Mouse (Mus musculus) kidney, embryonic 16.5 days (tissue): ENCODE results near the gene Klf3. TPM values are rescaled to one million over a fixed set of nuclear protein-coding genes. Genes with fewer than 3 reads are reported as not detected.
A peak's percentile ranks its signal among the peaks of the same experiment; 100 is the strongest.

Experiments
- ATAC-seq: fragments of 200-750 bp; cut with Nextera tagmentation; 2 replicates; pipeline ENCODE4 v1.8.0; 2017; ENCODE audit warnings: moderate TSS enrichment; ENCODE audit not compliant: low FRiP score, low TSS enrichment
- H3K27ac ChIP-seq: fragments of 300-500 bp; sonication (generic); 2 replicates; pipeline ENCODE4 v1.5.1; 2014; ENCODE audit warnings: low read length
- H3K27me3 ChIP-seq: fragments of 300-500 bp; sonication (generic); 2 replicates; pipeline ENCODE4 v1.6.1; 2014; ENCODE audit warnings: low read length, control low read depth, mixed read lengths; ENCODE audit not compliant: insufficient read depth
- H3K36me3 ChIP-seq: fragments of 300-500 bp; sonication (generic); 2 replicates; pipeline ENCODE4 v1.6.1; 2014; ENCODE audit warnings: low read length, control low read depth, mixed read lengths; ENCODE audit not compliant: insufficient read depth
- H3K4me1 ChIP-seq: fragments of 300-500 bp; sonication (generic); 2 replicates; pipeline ENCODE4 v1.6.1; 2014; ENCODE audit warnings: low read length, control low read depth, mixed read lengths; ENCODE audit not compliant: insufficient read depth
- H3K4me2 ChIP-seq: fragments of 300-500 bp; sonication (generic); replicated peaks from 2 replicates; pipeline ENCODE4 v1.6.1; 2014; ENCODE audit warnings: low read depth, low read length
- H3K4me3 ChIP-seq: fragments of 300-500 bp; sonication (generic); 2 replicates; pipeline ENCODE4 v1.5.1; 2014; ENCODE audit warnings: mild to moderate bottlenecking, low read length
- H3K9ac ChIP-seq: fragments of 300-500 bp; sonication (generic); replicated peaks from 2 replicates; pipeline ENCODE4 v1.6.1; 2014; ENCODE audit warnings: low read length
- H3K9me3 ChIP-seq: fragments of 300-500 bp; sonication (generic); 2 replicates; pipeline ENCODE4 v1.6.1; 2016; ENCODE audit warnings: low read length, control low read depth
- WGBS: fragments of 180-500 bp; shearing (Covaris S2); extraction: QIAGEN DNeasy Blood & Tissue Kit; methylation state at CpG from one replicate; pipeline ENCODE4 v1.1.7; 2014; 5-methylcytosine and 5-hydroxymethylcytosine counted together
- polyA plus RNA-seq: library from polyadenylated mRNA; unstranded; fragments of >200 nt; fragmentation: Nextera tagmentation; extraction: Ambion mirVana; gene quantifications from 2 replicates; pipeline ENCODE4 v1.2.1, GENCODE M21; 2015

The Klf3 gene
- polyA plus RNA-seq, 1 experiment from 2014 or later: 49.7 TPM

- Histone ChIP-seq H3K9me3 (no peaks in the 10 kb centered on the region), H3K27ac (no peak overlapping the region), H3K4me1 (peaks cover 4% of the 10 kb centered on the region; the same call in 1 of the 2 replicates), H3K36me3 (peaks cover 84% of the 10 kb centered on the region), H3K4me3 (no peak overlapping the region), H3K4me2 (no peak overlapping the region), H3K9ac (no peak overlapping the region), H3K27me3 (no peaks in the 10 kb centered on the region)
- WGBS: 95% methylated on average over 12 of the region's 12 CpGs
- ATAC-seq: no peak
Measured at GRCm38 (mm10) chr5:64827151-64827550, 24.0 kb downstream of the Klf3 start.

GRCm38 (mm10) chr5:64828314-64828713 lies 25.1 kb downstream of the Klf3 start:
- no peaks in the 10 kb centered on the region for H3K27me3 ChIP-seq
- H3K4me2 ChIP-seq: no peak overlapping the region
- H3K27ac ChIP-seq: no peak overlapping the region
- H3K4me3 ChIP-seq: no peak overlapping the region
- WGBS: 83% methylated on average over 9 of the region's 9 CpGs
- no peak for ATAC-seq
- H3K4me1 ChIP-seq: peaks cover 4% of the 10 kb centered on the region; the same call in 1 of the 2 replicates
- H3K36me3 ChIP-seq: peaks cover 78% of the 10 kb centered on the region
- peaks cover under 1% of the 10 kb centered on the region; the same call in 1 of the 2 replicates for H3K9me3 ChIP-seq
- H3K9ac ChIP-seq: no peak overlapping the region

- Histone ChIP-seq H3K36me3 (peaks cover 69% of the 10 kb centered on the region), H3K9ac (no peak overlapping the region), H3K4me3 (no peak overlapping the region), H3K9me3 (peaks cover 4% of the 10 kb centered on the region; the same call in 1 of the 2 replicates), H3K27ac (no peak overlapping the region), H3K4me1 (peaks cover 4% of the 10 kb centered on the region; the same call in 1 of the 2 replicates), H3K4me2 (no peak overlapping the region), H3K27me3 (no peaks in the 10 kb centered on the region)
- WGBS: 94% methylated on average over 10 of the region's 10 CpGs
- ATAC-seq: no peak
Measured at GRCm38 (mm10) chr5:64829606-64830005, 26.4 kb downstream of the Klf3 start.

GRCm38 (mm10) chr5:64830773-64831172 lies 27.6 kb downstream of the Klf3 start:
- peaks cover 60% of the 10 kb centered on the region for H3K36me3 ChIP-seq
- 87% methylated on average over 3 of the region's 3 CpGs for WGBS

GRCm38 (mm10) chr5:64833410-64833809 lies 30.2 kb downstream of the Klf3 start:
- no peak overlapping the region for H3K27ac ChIP-seq
- no peak overlapping the region for H3K9ac ChIP-seq
- no peak for ATAC-seq
- peaks cover 35% of the 10 kb centered on the region for H3K36me3 ChIP-seq
- no peak overlapping the region for H3K4me3 ChIP-seq
- peaks cover 4% of the 10 kb centered on the region; the same call in 1 of the 2 replicates for H3K4me1 ChIP-seq
- peaks cover 4% of the 10 kb centered on the region; the same call in 1 of the 2 replicates for H3K9me3 ChIP-seq
- no peak overlapping the region for H3K4me2 ChIP-seq
- H3K27me3 ChIP-seq: no peaks in the 10 kb centered on the region

More at GRCm38 (mm10) chr5:64830773-64831172, 27.6 kb downstream of the Klf3 start:
- Histone ChIP-seq H3K9ac (no peak overlapping the region), H3K27me3 (no peaks in the 10 kb centered on the region), H3K9me3 (peaks cover 4% of the 10 kb centered on the region; the same call in 1 of the 2 replicates), H3K4me2 (no peak overlapping the region), H3K4me1 (peaks cover 4% of the 10 kb centered on the region; the same call in 1 of the 2 replicates), H3K27ac (0 out of 2 replicates have a peak overlapping the region, but pooled peaks have one; percentile 4), H3K4me3 (no peak overlapping the region)
- ATAC-seq: no peak

GRCm38 (mm10) chr5:64834213-64834612 lies 31.0 kb downstream of the Klf3 start:
- no peak overlapping the region for H3K4me2 ChIP-seq
- no peaks in the 10 kb centered on the region for H3K27me3 ChIP-seq
- no peak overlapping the region for H3K4me3 ChIP-seq
- ATAC-seq: no peak
- peaks cover 4% of the 10 kb centered on the region; the same call in 1 of the 2 replicates for H3K9me3 ChIP-seq
- no peak overlapping the region for H3K9ac ChIP-seq
- H3K36me3 ChIP-seq: peaks cover 27% of the 10 kb centered on the region
- 24% methylated on average over 1 of the region's 1 CpGs for WGBS
- no peak overlapping the region for H3K27ac ChIP-seq
- H3K4me1 ChIP-seq: peaks cover 4% of the 10 kb centered on the region; the same call in 1 of the 2 replicates

- Histone ChIP-seq H3K4me2 (no peak overlapping the region), H3K27ac (no peak overlapping the region), H3K9ac (no peak overlapping the region), H3K9me3 (peaks cover 4% of the 10 kb centered on the region; the same call in 1 of the 2 replicates), H3K4me3 (no peak overlapping the region), H3K27me3 (no peaks in the 10 kb centered on the region), H3K4me1 (peaks cover 10% of the 10 kb centered on the region; the same call in 1 of the 2 replicates), H3K36me3 (peaks cover 17% of the 10 kb centered on the region)
- no peak for ATAC-seq
- 79% methylated on average over 4 of the region's 4 CpGs for WGBS
Measured at GRCm38 (mm10) chr5:64835295-64835694, 32.1 kb downstream of the Klf3 start.

GRCm38 (mm10) chr5:64839016-64839599 lies 35.9 kb downstream of the Klf3 start:
- Histone ChIP-seq H3K4me2 (no peak overlapping the region), H3K9ac (no peak overlapping the region), H3K27ac (no peak overlapping the region; the same call in 1 of the 2 replicates), H3K36me3 (no peaks in the 10 kb centered on the region; the same call in 1 of the 2 replicates), H3K4me1 (peaks cover 6% of the 10 kb centered on the region; the same call in 1 of the 2 replicates), H3K4me3 (no peak overlapping the region), H3K9me3 (no peaks in the 10 kb centered on the region), H3K27me3 (no peaks in the 10 kb centered on the region)
- WGBS: 54% methylated on average over 6 of the region's 6 CpGs
- ATAC-seq: no peak

- no peaks in the 10 kb centered on the region for H3K27me3 ChIP-seq
- H3K9ac ChIP-seq: no peak overlapping the region
- WGBS: 29% methylated on average over 1 of the region's 1 CpGs
- no peak overlapping the region for H3K4me2 ChIP-seq
- no peaks in the 10 kb centered on the region; the same call in 1 of the 2 replicates for H3K36me3 ChIP-seq
- ATAC-seq: no peak
- H3K4me3 ChIP-seq: no peak overlapping the region
- H3K4me1 ChIP-seq: peaks cover 6% of the 10 kb centered on the region; the same call in 1 of the 2 replicates
- H3K9me3 ChIP-seq: no peaks in the 10 kb centered on the region
- no peak overlapping the region for H3K27ac ChIP-seq
Measured at GRCm38 (mm10) chr5:64840087-64840486, 36.9 kb downstream of the Klf3 start.

- ATAC-seq: no peak
- Histone ChIP-seq H3K9ac (no peak overlapping the region), H3K9me3 (no peaks in the 10 kb centered on the region), H3K4me2 (no peak overlapping the region), H3K4me3 (no peak overlapping the region), H3K36me3 (no peaks in the 10 kb centered on the region; the same call in 1 of the 2 replicates), H3K27ac (no peak overlapping the region), H3K4me1 (peaks cover 6% of the 10 kb centered on the region; the same call in 1 of the 2 replicates), H3K27me3 (no peaks in the 10 kb centered on the region)
- 91% methylated on average over 3 of the region's 3 CpGs for WGBS
Measured at GRCm38 (mm10) chr5:64844622-64845021, 41.4 kb downstream of the Klf3 start.
